Mouse (Mus musculus) liver, adult 2 months (tissue): Measurements from ENCODE around the gene Cygb. TPM values are rescaled to one million over a fixed set of nuclear protein-coding genes. Genes with fewer than 3 reads are reported as not detected.

Source experiments
- DNase-seq: peaks from one replicate; pipeline ENCODE4 v3.0.0-alpha.2; 2011; ENCODE audit warnings: low read depth, low spot score; ENCODE audit errors: extremely low read depth
- H3K27ac ChIP-seq: fragments of 200-500 bp; replicated peaks from 2 replicates; pipeline ENCODE4 v1.5.1; 2012; ENCODE audit warnings: low read depth, mild to moderate bottlenecking, control low read depth, inconsistent platforms, low read length; ENCODE audit not compliant: insufficient read depth
- H3K27me3 ChIP-seq: fragments of 200-500 bp; 2 replicates; pipeline ENCODE4 v1.6.1; 2012; ENCODE audit warnings: mild to moderate bottlenecking, moderate library complexity, low read length, inconsistent platforms; ENCODE audit not compliant: control insufficient read depth, insufficient read depth
- H3K36me3 ChIP-seq: fragments of 200-500 bp; 2 replicates; pipeline ENCODE4 v1.6.1; 2012; ENCODE audit warnings: low read length, inconsistent platforms; ENCODE audit not compliant: control insufficient read depth, insufficient read depth
- H3K4me1 ChIP-seq: fragments of 200-500 bp; 2 replicates; pipeline ENCODE4 v1.6.1; 2011; ENCODE audit warnings: low read length; ENCODE audit not compliant: control insufficient read depth, insufficient read depth
- H3K4me3 ChIP-seq: fragments of 200-500 bp; 2 replicates; pipeline ENCODE4 v1.5.1; 2011; ENCODE audit warnings: low read depth, mild to moderate bottlenecking, control low read depth, low read length, moderate library complexity; ENCODE audit not compliant: insufficient read depth
- H3K79me2 ChIP-seq: fragments of 200-500 bp; 2 replicates; pipeline ENCODE4 v1.6.1; 2012; ENCODE audit warnings: inconsistent platforms, mild to moderate bottlenecking, low read length, moderate library complexity; ENCODE audit not compliant: control insufficient read depth, insufficient read depth
- H3K9ac ChIP-seq: fragments of 200-500 bp; 2 replicates; pipeline ENCODE4 v1.6.1; 2012; ENCODE audit warnings: low read depth, mild to moderate bottlenecking, control low read depth, inconsistent platforms, low read length
- CTCF ChIP-seq: fragments of 200-500 bp; IDR thresholded peaks from 2 replicates; pipeline ENCODE4 v1.5.1; 2011; ENCODE audit warnings: low read depth, low read length, control low read depth
- POLR2A ChIP-seq: fragments of 200-500 bp; IDR thresholded peaks from 2 replicates; pipeline ENCODE4 v1.6.1; 2011; ENCODE audit warnings: low read length, control low read depth; ENCODE audit not compliant: insufficient read depth; ENCODE audit errors: extremely low read depth
- WGBS: fragments of 180-500 bp; shearing (Covaris S2); methylation state at CpG from one replicate; pipeline ENCODE4 v1.1.7; 2018; 5-methylcytosine and 5-hydroxymethylcytosine counted together
- polyA plus RNA-seq: library from polyadenylated mRNA; depleted of rRNA; stranded (reverse); fragments of >200 nt; gene quantifications from 2 replicates; pipeline ENCODE4 v1.2.3, GENCODE M21; 2012; rRNA removed
- total RNA-seq: library from RNA; depleted of rRNA; stranded (reverse); fragments of >200 nt; gene quantifications from 2 replicates; pipeline ENCODE4 v1.2.3, GENCODE M21; 2014; rRNA removed

Cygb gene
- total RNA-seq (2.6 and 4.8 TPM in 2 replicates), polyA plus RNA-seq (5.6 and 6.1 TPM in 2 replicates)

DNA sequence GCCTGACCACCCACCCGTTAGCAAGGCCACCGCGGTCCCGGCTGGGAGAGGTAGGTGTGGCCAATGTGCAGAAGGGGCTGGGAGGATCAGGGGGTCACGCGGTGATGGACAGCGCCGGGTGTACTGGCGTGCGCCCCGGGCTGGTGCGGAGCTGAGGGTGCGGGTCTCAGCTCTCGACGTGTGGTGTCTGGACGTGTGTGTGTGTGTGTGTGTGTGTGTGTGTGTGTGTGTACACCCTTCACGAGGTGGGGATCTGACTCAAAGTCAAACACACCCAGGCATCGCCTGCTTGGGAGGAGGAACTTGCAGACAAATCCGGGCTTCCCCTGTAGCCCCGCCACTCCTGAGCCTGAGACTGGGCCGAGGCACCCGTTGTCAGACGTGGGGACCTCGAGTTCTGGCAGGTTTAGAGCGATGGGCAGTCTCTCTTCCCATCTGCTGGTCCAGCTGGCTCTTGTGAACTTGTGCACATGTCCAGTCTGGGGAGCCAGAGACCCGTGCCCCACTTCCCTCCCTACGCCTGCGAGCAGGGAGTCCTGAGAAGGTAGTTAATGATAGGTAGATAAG is at the start of gene Cygb:
Cygb (minus strand) TSS at position 59 of the 567 bp plus-strand sequence.
- Histone ChIP-seq H3K27me3 (peaks cover 10% of the 10 kb centered on the region; the same call in 1 of the 2 replicates), H3K36me3 (no peaks in the 10 kb centered on the region), H3K9ac (peak within 1 kb of the TSS; percentile 79), H3K4me3 (peak within 1 kb of the TSS; percentile 67), H3K4me1 (no peaks in the 10 kb centered on the region), H3K79me2 (no peaks in the 10 kb centered on the region), H3K27ac (peak within 1 kb of the TSS; percentile 10; the same call in 1 of the 2 replicates)
- DNase-seq = no peak
- WGBS = 11% methylated on average over 28 of the region's 28 CpGs
- TF ChIP-seq POLR2A (no peak), CTCF (no peak)

DNA sequence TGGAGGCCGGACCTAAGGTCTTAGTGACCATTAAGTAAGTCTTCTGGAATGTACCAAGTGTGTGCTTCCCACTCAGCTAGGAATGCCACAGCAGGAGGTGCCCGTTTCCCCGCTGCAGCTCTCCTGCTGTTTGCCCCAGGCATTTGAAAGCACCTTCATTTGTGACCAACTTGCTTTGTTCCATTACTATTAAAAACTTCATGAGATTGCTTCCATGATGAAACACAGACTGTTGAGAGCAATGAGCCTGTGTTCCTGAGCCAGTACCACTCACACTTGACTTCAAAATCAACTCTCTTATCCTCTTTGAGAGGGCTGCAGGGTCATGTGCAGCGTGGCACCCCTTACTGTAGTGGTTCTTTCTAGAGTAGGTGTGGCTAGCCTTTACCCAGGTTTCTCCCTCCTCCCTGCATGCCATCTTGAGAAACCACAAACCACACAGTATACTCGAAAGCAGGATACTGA is 47.3 kb upstream of the Cygb start:
- no peak for DNase-seq
- Histone ChIP-seq H3K27ac (no peak overlapping the region), H3K36me3 (no peaks in the 10 kb centered on the region), H3K4me1 (no peaks in the 10 kb centered on the region), H3K79me2 (no peaks in the 10 kb centered on the region), H3K4me3 (no peak overlapping the region), H3K27me3 (no peaks in the 10 kb centered on the region), H3K9ac (no peak overlapping the region)
- no peak for TF ChIP-seq CTCF
- TF ChIP-seq POLR2A = no peak
- WGBS = 77% methylated on average over 5 of the region's 5 CpGs

DNA sequence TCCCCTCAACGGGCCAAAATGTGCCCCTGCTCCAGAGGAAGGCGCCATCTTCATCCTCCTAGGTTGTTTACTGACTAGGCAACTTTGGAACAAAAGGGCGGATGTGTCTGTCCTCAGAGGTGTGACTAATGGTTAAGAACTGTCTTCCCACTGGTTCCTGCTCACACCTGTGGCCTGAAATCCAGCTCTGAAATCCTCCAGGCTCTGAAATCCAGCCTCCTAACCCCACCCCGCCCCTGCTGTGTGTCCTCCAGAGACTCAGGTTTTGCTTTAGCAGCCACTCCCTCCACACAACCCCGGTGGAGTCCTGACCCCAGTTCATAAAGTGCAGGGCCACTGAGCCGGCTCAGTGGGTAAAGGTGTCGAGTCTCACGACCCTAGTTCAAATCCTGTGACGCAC is 43.4 kb upstream of the Cygb start:
- Histone ChIP-seq H3K4me3 (no peak overlapping the region), H3K27ac (no peak overlapping the region), H3K36me3 (no peaks in the 10 kb centered on the region), H3K79me2 (no peaks in the 10 kb centered on the region), H3K4me1 (no peaks in the 10 kb centered on the region), H3K27me3 (peaks cover 8% of the 10 kb centered on the region), H3K9ac (no peak overlapping the region)
- WGBS = 66% methylated on average over 9 of the region's 9 CpGs
- TF ChIP-seq CTCF (no peak), POLR2A (no peak)
- DNase-seq = no peak

DNA sequence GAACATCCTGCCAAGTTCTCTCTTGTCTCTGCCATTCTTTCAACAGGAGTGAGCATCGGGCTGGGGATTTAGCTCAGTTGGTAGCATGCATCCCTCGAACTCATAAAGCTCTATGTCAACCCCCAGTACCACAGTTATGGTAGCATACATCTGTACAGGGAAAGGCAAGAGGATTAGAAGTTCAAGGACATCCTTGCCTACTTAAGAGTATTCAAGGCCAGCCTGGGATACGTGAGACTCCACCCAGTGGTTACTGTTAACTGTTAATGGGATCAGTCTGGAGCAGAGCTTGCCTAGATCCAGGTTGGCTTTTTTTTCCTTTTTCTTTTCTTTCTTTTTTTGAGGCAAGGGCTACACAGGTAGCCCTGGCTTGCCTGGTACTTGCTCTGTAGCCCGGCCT is 42.3 kb upstream of the Cygb start:
- TF ChIP-seq POLR2A (no peak), CTCF (no peak)
- peaks cover 8% of the 10 kb centered on the region for H3K27me3 ChIP-seq
- 87% methylated on average over 4 of the region's 4 CpGs for WGBS

DNA sequence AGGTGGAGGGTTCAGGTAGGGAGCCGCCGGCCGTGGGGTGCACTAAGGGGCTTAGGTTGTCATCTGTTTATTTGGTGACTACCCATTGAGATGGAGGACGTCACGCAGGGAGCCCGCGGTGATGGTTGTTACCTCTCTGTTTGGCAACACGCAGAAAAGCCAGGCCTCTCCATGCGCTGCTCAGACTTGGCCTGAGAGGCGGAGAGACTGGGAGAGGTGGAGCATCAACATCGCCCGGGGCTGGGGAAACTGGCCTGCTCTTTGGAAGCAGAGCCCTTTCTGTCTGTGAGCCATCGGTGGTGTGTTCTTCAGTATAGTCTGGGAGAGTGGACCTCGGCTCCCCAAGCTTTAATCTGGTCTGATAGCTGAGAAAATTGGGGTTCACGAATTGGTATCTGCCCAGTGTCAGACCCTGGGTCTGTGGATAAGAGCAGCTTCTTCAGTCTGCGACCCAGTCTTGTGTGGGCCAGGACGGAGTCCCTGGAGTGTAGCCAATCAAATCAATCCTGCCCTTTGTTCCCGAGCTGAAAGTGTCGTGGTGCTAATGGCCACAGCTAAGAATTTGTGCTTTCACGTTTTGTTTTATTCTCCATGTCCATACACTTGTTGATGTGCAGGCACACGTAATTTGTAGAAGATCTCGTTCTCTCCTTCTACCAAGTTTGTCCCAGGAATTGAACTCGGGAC is 41.2 kb upstream of the Cygb start:
- H3K4me1 ChIP-seq = no peaks in the 10 kb centered on the region
- no peaks in the 10 kb centered on the region for H3K36me3 ChIP-seq
- H3K27me3 ChIP-seq = peaks cover 8% of the 10 kb centered on the region
- TF ChIP-seq CTCF (no peak), POLR2A (no peak)
- DNase-seq = peak; percentile 56
- no peak overlapping the region for H3K27ac ChIP-seq
- no peak overlapping the region for H3K4me3 ChIP-seq
- no peak overlapping the region for H3K9ac ChIP-seq
- WGBS = 25% methylated on average over 23 of the region's 23 CpGs
- H3K79me2 ChIP-seq = no peaks in the 10 kb centered on the region

More for the DNA sequence above, 42.3 kb upstream of the Cygb start:
- Histone ChIP-seq H3K36me3 (no peaks in the 10 kb centered on the region), H3K4me1 (no peaks in the 10 kb centered on the region), H3K9ac (no peak overlapping the region), H3K4me3 (no peak overlapping the region), H3K27ac (no peak overlapping the region), H3K79me2 (no peaks in the 10 kb centered on the region)
- no peak for DNase-seq
